Mouse (Mus musculus) heart, postnatal 0 days (tissue): Measurements from ENCODE around the gene Mrln.

Experiments used
- CTCF ChIP-seq: IDR thresholded peaks from 2 replicates; pipeline ENCODE4 v1.5.1; 2016; ENCODE audit warnings: antibody characterized with exemption, control low read depth, low read depth
- EP300 ChIP-seq: IDR thresholded peaks from 2 replicates; pipeline ENCODE4 v1.6.1; 2016; ENCODE audit warnings: antibody characterized with exemption, low read depth

- TF ChIP-seq CTCF: no peak
- TF ChIP-seq EP300: no peak
Observed at GRCm38 (mm10) chr10:70255601-70256210, 51.2 kb downstream of the Mrln start.
